Mouse (Mus musculus): Measurements from ENCODE around the gene Chchd10.

The Chchd10 gene

DNA sequence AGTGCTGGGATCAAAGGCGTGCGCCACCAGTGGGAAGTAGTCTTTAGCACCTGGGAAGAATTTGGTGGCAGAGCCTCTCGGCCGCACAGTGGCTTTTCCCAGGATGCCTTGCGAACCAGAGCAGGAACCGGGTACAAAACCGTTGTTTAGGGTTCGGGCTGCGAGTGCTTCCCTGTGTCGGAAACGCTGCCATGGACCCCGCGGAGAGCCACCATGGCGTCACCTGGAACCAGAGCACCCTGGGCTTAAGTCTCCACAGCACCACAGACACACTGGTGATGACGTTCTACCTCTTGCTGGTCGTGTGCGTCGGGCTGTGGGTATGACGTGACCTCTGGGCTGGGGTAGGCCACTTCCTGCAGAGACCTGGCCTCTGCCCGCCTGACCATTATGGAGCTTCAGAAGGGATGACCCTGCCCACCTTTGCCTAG lies 21.5 kb downstream of the Chchd10 start, which contains the start of gene Gm5134:
Gm5134 (plus strand) TSS at position 134 of the 431 bp plus-strand sequence.
- DNase-seq = no peak

DNA sequence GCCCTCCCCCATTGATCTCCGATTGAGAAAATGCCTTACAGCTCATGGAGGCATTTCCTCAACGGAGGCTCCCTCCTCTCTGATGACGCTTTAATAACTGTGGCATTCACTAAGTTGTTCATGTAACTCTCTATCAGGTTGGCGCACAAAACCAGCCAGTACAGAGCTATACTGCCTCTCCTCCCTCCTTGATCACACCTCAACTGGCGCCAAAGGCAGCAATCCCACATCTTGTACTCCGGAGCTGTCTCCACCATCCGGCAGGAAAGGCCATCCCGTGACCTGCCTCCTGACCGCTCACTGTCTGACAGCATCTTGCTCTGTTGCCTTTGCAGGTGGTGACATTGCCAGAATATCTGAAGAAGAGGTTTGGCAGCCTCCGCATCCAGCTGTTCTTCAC lies 40.9 kb downstream of the Chchd10 start:
- no peak for DNase-seq

DNA sequence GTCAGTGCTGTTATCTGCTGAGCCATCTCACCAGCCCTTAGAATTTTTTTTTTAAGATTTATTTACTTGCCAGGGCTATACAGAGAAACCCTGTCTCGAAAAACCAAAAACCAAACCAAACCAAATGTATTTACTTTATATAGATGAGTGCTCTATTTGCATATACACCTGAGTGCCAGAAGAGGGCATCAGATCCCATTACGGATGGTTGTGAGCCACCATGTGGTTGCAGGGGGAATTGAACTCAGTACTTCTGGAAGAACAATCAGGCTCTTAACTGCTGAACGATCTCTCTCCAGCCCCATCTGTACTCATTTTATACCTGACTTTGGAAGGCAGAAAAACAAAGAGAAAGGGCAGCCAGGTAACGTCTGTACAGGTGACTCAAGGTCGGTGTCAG lies 42.3 kb downstream of the Chchd10 start:
- no peak for DNase-seq

DNA sequence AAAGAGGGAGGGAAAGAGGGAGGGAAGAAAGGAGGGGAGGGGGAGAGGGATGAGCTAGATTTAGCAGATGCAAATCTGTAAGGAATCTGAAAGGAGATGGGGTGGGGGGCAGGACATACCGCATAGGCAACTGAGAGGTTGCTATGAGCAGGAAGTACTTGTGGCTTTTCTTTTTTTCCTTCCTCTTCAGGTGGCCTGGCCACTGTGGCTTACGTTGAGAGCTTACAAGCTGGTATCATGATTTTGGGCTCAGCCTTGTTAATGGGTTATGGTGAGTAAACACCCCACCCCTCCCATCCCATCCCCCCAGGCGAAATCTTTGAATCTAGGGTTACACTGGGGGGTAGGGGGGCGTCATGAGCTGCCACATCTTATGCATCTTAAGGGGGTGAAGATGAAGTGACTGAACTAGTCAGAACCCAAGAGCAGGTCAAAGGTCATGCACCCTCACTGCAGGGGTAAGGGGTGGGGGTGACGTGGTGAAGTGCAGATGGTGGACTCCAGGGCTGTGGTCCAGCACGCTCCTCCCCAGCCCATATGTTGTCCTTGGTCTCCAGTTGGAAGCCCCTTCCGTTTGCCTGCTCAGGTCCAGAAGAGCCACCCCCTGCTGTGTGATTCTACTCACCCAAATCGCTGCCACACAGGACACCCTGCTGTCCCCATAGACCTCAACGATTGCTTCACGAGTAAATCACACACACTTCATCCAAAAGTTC lies 45.3 kb downstream of the Chchd10 start:
- DNase-seq = no peak

DNA sequence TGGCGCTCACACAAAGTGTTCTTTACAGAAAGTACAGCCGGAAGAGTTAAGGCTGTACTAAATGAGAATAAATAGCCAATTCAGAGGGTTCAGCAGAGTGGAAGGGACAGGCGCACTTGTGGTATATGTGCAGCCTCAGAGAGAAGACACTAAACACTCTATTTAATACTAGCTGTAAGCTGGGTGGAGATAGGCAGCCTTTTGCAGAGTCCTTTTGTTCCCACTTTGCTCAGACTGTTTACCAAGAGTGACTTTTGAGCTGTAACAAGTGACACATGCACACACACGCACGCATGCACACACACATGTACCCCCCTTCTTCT lies 45.9 kb downstream of the Chchd10 start:
- DNase-seq = no peak

DNA sequence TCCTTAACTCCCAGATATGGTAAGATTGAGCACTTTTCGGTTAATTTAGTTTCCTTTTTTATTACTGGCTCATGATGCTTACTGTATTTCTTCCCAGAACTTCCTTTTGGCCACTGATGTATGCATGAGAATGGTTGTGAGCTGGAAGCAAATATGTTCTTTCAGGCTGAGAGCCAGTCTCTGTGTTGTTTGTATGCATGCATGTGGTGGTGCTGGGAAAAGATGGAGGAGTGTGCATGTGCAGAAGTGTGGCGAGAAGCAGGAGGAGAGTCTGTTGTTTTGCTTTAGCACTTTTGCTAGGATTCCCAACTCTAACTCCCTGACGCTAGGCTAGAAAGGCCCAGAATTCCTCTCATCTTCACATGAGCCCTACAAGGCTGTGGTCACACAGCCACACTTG lies 46.5 kb downstream of the Chchd10 start:
- DNase-seq = no peak
